Mouse (Mus musculus): Measurements from ENCODE around the gene Gm5072. TPM values are rescaled to one million over a fixed set of nuclear protein-coding genes. Genes with fewer than 3 reads are reported as not detected.
"Not testable (repeated sequence)": the region's sequence is repeated elsewhere in the genome, so short reads cannot be mapped to it uniquely, and the experiment has no call there.

The Gm5072 gene
- not detected in 2 replicates for total RNA-seq (2014; fragmentation: Nextera tagmentation)
- not detected in 2 replicates for total RNA-seq (2017)
- not detected in 2 replicates for polyA plus RNA-seq (2012)

GRCm38 (mm10) chrX:91392200-91392599 lies at the start of gene Gm5072:
Gm5072 (plus strand) TSS chrX:91392500.
- not testable (repeated sequence) for H3K9me3 ChIP-seq (replicated peaks); H3K4me3 ChIP-seq (ENCODE audit: low read depth, low read length); H3K4me1 ChIP-seq (ENCODE audit: insufficient read depth, low read depth, low read length); ATAC-seq (ENCODE audit: extremely low read depth, insufficient number of reproducible peaks, low FRiP score, poor library complexity, severe bottlenecking); H3K36me3 ChIP-seq (replicated peaks); H3K27me3 ChIP-seq (ENCODE audit: insufficient read depth, low read length); DNase-seq (ENCODE audit: low spot score)

Other genes starting within 250 kb of the Gm5072 start
- not detected in 2 replicates for gene Mageb2, start 60.8 kb upstream of the Gm5072 start, total RNA-seq (2014; fragmentation: Nextera tagmentation)
- gene Mageb2, start 60.8 kb upstream of the Gm5072 start, total RNA-seq (2017), result not detected in 2 replicates
- not detected in 2 replicates for gene Mageb2, start 60.8 kb upstream of the Gm5072 start, polyA plus RNA-seq (2012)
- not detected in 2 replicates for gene Gm8914, start 87.6 kb downstream of the Gm5072 start, total RNA-seq (2014; fragmentation: Nextera tagmentation)
- not detected in 2 replicates for gene Gm8914, start 87.6 kb downstream of the Gm5072 start, total RNA-seq (2017)
- not detected in 2 replicates for gene Gm8914, start 87.6 kb downstream of the Gm5072 start, polyA plus RNA-seq (2012)
- not detected in 2 replicates for gene 1700084M14Rik, start 183.4 kb downstream of the Gm5072 start, total RNA-seq (2014; fragmentation: Nextera tagmentation)
- gene 1700084M14Rik, start 183.4 kb downstream of the Gm5072 start, total RNA-seq (2017), result not detected in 2 replicates
- gene 1700084M14Rik, start 183.4 kb downstream of the Gm5072 start, polyA plus RNA-seq (2012), result not detected in 2 replicates
- gene Gm14781, start 239.7 kb downstream of the Gm5072 start, total RNA-seq (2014; fragmentation: Nextera tagmentation), result not detected in 2 replicates
- not detected in 2 replicates for gene Gm14781, start 239.7 kb downstream of the Gm5072 start, total RNA-seq (2017)
- gene Gm14781, start 239.7 kb downstream of the Gm5072 start, polyA plus RNA-seq (2012), result not detected in 2 replicates